In the genomic region with DNA sequence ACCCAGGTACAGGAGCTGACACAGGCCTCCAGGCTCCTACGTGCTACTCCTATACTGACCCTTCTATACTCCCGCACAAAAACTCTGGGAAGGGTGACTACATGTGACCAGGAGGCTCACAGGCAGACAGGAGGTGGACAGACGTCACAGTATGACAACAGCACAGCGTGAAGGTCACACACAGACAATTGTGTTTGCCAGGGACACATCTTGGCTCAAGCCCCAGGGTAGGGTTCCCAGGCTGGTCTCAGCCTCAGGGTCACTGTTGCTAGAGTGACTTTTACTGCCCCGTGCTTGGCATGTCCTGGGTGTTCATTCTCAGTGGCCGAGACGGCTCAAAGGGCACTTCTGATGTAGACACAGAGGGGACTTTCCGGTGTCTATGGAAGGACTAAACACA, we compare ENCODE assay signal across 24 mouse cellular contexts.
A peak's percentile ranks its signal among the peaks of the same experiment; 100 is the strongest.
DNase-seq lines count a peak whose midpoint lies in the region; ATAC-seq and TF ChIP-seq lines count a peak whose summit lies in the region.
"Had no signal": no experiment of that assay in that cellular context is flagged by ENCODE, and none has a peak within 500 bp of the region (broad histone marks: within the 10 kb centered on the region; RNA-seq: fewer than 3 reads in every experiment).

No protein-coding gene starts in this region.

- H3K79me2 ChIP-seq in heart, adult 2 months (replicated peaks; ENCODE audit: control insufficient read depth, insufficient read depth, low read length), result no peaks in the 10 kb centered on the region

- no peak overlapping the region for H3K4me2 ChIP-seq in heart, embryonic 12.5 days
- H3K4me2 ChIP-seq in forebrain, embryonic 15.5 days (replicated peaks), result no peak overlapping the region
- H3K4me2 ChIP-seq: embryonic facial prominence, embryonic 15.5 days; liver, embryonic 13.5 days; lung, embryonic 14.5 days; midbrain, embryonic 12.5 days had no signal

- 0 out of 2 replicates have a peak, but pooled peaks have one; percentile 42 for TF ChIP-seq EP300 in heart, adult 2 months (IDR thresholded peaks at IDR 0.05; ENCODE audit: insufficient read depth, low read depth, low read length)

- no peak for ATAC-seq in heart, embryonic 12.5 days (ENCODE audit: insufficient number of reproducible peaks, low FRiP score)
- ATAC-seq in forebrain, embryonic 15.5 days (replicated peaks), result no peak
- ATAC-seq: CD4-positive, CD25-positive, alpha-beta regulatory T cell, adult 4 months; forebrain, embryonic 14.5 days; hindbrain, postnatal 0 days; intestine, embryonic 16.5 days had no signal

- H3K9ac ChIP-seq in heart, adult 2 months (ENCODE audit: low read depth, low read length), result no peak overlapping the region
- no peak overlapping the region for H3K9ac ChIP-seq in heart, embryonic 12.5 days
- H3K9ac ChIP-seq in forebrain, embryonic 15.5 days (replicated peaks), result no peak overlapping the region
- H3K9ac ChIP-seq: embryonic facial prominence, embryonic 15.5 days; liver, embryonic 13.5 days; lung, embryonic 14.5 days; midbrain, embryonic 12.5 days had no signal

- TF ChIP-seq CTCF in heart, adult 2 months (IDR thresholded peaks at IDR 0.05), result no peak

- no peak overlapping the region for H3K27ac ChIP-seq in heart, adult 2 months
- no peak overlapping the region for H3K27ac ChIP-seq in heart, embryonic 12.5 days (ENCODE audit: poor library complexity, severe bottlenecking)
- no peak overlapping the region for H3K27ac ChIP-seq in forebrain, embryonic 15.5 days (replicated peaks)
- H3K27ac ChIP-seq: embryonic facial prominence, embryonic 15.5 days; hindbrain, embryonic 10.5 days; hindbrain, postnatal 0 days; left cerebral cortex, adult 2 months; liver, embryonic 13.5 days; midbrain, embryonic 12.5 days had no signal

- H3K9me3 ChIP-seq in heart, embryonic 12.5 days (replicated peaks), result no peaks in the 10 kb centered on the region
- no peaks in the 10 kb centered on the region for H3K9me3 ChIP-seq in forebrain, embryonic 15.5 days
- H3K9me3 ChIP-seq: embryonic facial prominence, embryonic 15.5 days; hindbrain, embryonic 10.5 days; liver, embryonic 13.5 days; midbrain, embryonic 12.5 days had no signal

- no peak overlapping the region for H3K4me3 ChIP-seq in heart, adult 2 months
- no peak overlapping the region for H3K4me3 ChIP-seq in heart, embryonic 12.5 days
- H3K4me3 ChIP-seq in forebrain, embryonic 15.5 days, result no peak overlapping the region
- H3K4me3 ChIP-seq: embryonic facial prominence, embryonic 15.5 days; hindbrain, embryonic 10.5 days; left cerebral cortex, adult 2 months; liver, embryonic 13.5 days; midbrain, embryonic 12.5 days had no signal

- no peak for TF ChIP-seq POLR2A in heart, adult 2 months (IDR thresholded peaks at IDR 0.05; ENCODE audit: insufficient read depth, low read depth, low read length)

- intact Hi-C loops in heart, adult 2 months (cut with DNase I), result no loop called here
- intact Hi-C loops in heart, postnatal 10 days (cut with DNase I), result no loop called here

- H3K36me3 ChIP-seq in heart, adult 2 months (ENCODE audit: control insufficient read depth, insufficient read depth, low read length), result no peaks in the 10 kb centered on the region
- H3K36me3 ChIP-seq in heart, embryonic 12.5 days, result no peaks in the 10 kb centered on the region
- no peaks in the 10 kb centered on the region for H3K36me3 ChIP-seq in forebrain, embryonic 15.5 days
- H3K36me3 ChIP-seq: embryonic facial prominence, embryonic 15.5 days; hindbrain, embryonic 10.5 days; liver, embryonic 13.5 days; midbrain, embryonic 12.5 days had no signal

- no peaks in the 10 kb centered on the region for H3K27me3 ChIP-seq in heart, adult 2 months (ENCODE audit: control insufficient read depth, insufficient read depth, low read length)
- H3K27me3 ChIP-seq in heart, embryonic 12.5 days (replicated peaks), result no peaks in the 10 kb centered on the region
- no peaks in the 10 kb centered on the region for H3K27me3 ChIP-seq in forebrain, embryonic 15.5 days
- H3K27me3 ChIP-seq: embryonic facial prominence, embryonic 15.5 days; liver, embryonic 13.5 days; midbrain, embryonic 12.5 days had no signal

- DNase-seq in heart, adult 2 months, result peak in 1 of 2 experiments; percentile 44
- DNase-seq in adrenal gland, adult 2 months, result peak; percentile 90
- DNase-seq in adrenal gland, postnatal 36 days, result peak; percentile 85 to 89
- peak; percentile 48 to 65 for DNase-seq in heart, postnatal 10 days
- DNase-seq in left cerebral cortex, adult 8-10 months (ENCODE audit: low spot score in 2 of 2), result no peak
- no peak for DNase-seq in thymus, postnatal 10 days (ENCODE audit: low spot score in 2 of 2)
- DNase-seq: cerebellum, adult 9-10 months; gastrocnemius, postnatal 10 days; liver, embryonic 13.5 days; lung, embryonic 14.5 days; retina, postnatal 1 day; right cerebral cortex, postnatal 25 days; spleen, adult 18-20 months; thymus, postnatal 14 days had no signal

- peaks cover 3% of the 10 kb centered on the region; the same call in 1 of the 2 replicates for H3K4me1 ChIP-seq in heart, adult 2 months (ENCODE audit: control insufficient read depth, insufficient read depth, low read length)
- H3K4me1 ChIP-seq in heart, embryonic 12.5 days (replicated peaks), result peaks cover 44% of the 10 kb centered on the region
- H3K4me1 ChIP-seq in forebrain, embryonic 15.5 days, result no peaks in the 10 kb centered on the region
- H3K4me1 ChIP-seq: liver, embryonic 13.5 days; midbrain, embryonic 12.5 days had no signal

- 70% methylated on average over 8 of the region's 8 CpGs for WGBS in heart, adult 2 months
- 78% methylated on average over 8 of the region's 8 CpGs for WGBS in heart, embryonic 12.5 days
- WGBS in forebrain, embryonic 15.5 days, result 86% methylated on average over 8 of the region's 8 CpGs

Comparison
In these comparisons a context has a peak if more than half of its experiments do, and no peak if none do; other contexts are left out.
1. DNase-seq: peak in adrenal gland, adult 2 months (single experiment), adrenal gland, postnatal 36 days (2 of 2) and heart, postnatal 10 days (2 of 2); none in left cerebral cortex, adult 8-10 months (0 of 2) and thymus, postnatal 10 days (0 of 2).